Mouse (Mus musculus) embryonic facial prominence, embryonic 13.5 days (tissue): Measurements from ENCODE around the gene Dhx57. TPM values are rescaled to one million over a fixed set of nuclear protein-coding genes. Genes with fewer than 3 reads are reported as not detected.

Source experiments
- polyA plus RNA-seq: library from polyadenylated mRNA; unstranded; fragments of >200 nt; fragmentation: Nextera tagmentation; extraction: Ambion mirVana; gene quantifications from 2 replicates; pipeline ENCODE4 v1.2.1, GENCODE M21; 2015

Dhx57 gene
- polyA plus RNA-seq, 1 experiment from 2014 or later, result 21.8 TPM

Other genes starting within 250 kb of the Dhx57 start
- gene Hnrnpll, start 228.1 kb downstream of the Dhx57 start, polyA plus RNA-seq, result 70.0 and 71.3 TPM in 2 replicates
- 20.0 and 23.7 TPM in 2 replicates for gene Galm, start 163.0 kb downstream of the Dhx57 start, polyA plus RNA-seq
- 693 and 708 TPM in 2 replicates for gene Srsf7, start 83.2 kb downstream of the Dhx57 start, polyA plus RNA-seq
- 0.12 TPM in 1 of 2 replicates, not detected in the other for gene Ttc39d, start 83.0 kb downstream of the Dhx57 start, polyA plus RNA-seq
- 34.5 and 41.2 TPM in 2 replicates for gene Gemin6, start 66.0 kb downstream of the Dhx57 start, polyA plus RNA-seq
- 24.3 and 25.1 TPM in 2 replicates for gene Morn2, start 273 bp downstream of the Dhx57 start, polyA plus RNA-seq
- 1.1 and 1.5 TPM in 2 replicates for gene Arhgef33, start 16.9 kb upstream of the Dhx57 start, polyA plus RNA-seq
- gene Gm10190, start 83.1 kb upstream of the Dhx57 start, polyA plus RNA-seq, result 1.6 and 3.0 TPM in 2 replicates
- 5.5 and 6.8 TPM in 2 replicates for gene Sos1, start 190.0 kb upstream of the Dhx57 start, polyA plus RNA-seq